12 mouse cellular contexts compared by ENCODE assay signal in genomic region chr3:86873092-86873600, GRCm38 (mm10). TPM values are rescaled to one million over a fixed set of nuclear protein-coding genes. Genes with fewer than 3 reads are reported as not detected.
A peak's percentile ranks its signal among the peaks of the same experiment; 100 is the strongest.
DNase-seq lines count a peak whose midpoint lies in the region; ATAC-seq and TF ChIP-seq lines count a peak whose summit lies in the region.
"Had no signal": no experiment of that assay in that cellular context is flagged by ENCODE, and none has a peak within 500 bp of the region (broad histone marks: within the 10 kb centered on the region; RNA-seq: fewer than 3 reads in every experiment).

No protein-coding gene starts in this region.

- intact Hi-C loops in heart, postnatal 25 days (cut with DNase I) = no loop called here

- no peak overlapping the region for H3K4me3 ChIP-seq in cerebellum, adult 2 months (replicated peaks; ENCODE audit: insufficient read depth, low read depth, low read length)
- no peak overlapping the region for H3K4me3 ChIP-seq in hindbrain, embryonic 16.5 days (ENCODE audit: low read length)
- no peak overlapping the region for H3K4me3 ChIP-seq in liver, embryonic 11.5 days (ENCODE audit: low read depth, low read length)

- peak in 1 of 2 experiments; percentile 32 for DNase-seq in cerebellum, adult 2 months
- no peak for DNase-seq in cerebellum, adult 8-10 months
- peak; percentile 35 for DNase-seq in right cerebral cortex, adult 18-20 months
- no peak for DNase-seq in right cerebral cortex, postnatal 4 days
- DNase-seq in yolk sac, embryonic 10.5 days (ENCODE audit: low spot score) = no peak
- no peak for DNase-seq in heart, postnatal 25 days (ENCODE audit: low spot score)
- DNase-seq in liver, embryonic 11.5 days (ENCODE audit: low spot score) = no peak
- DNase-seq: heart, postnatal 10 days; kidney, postnatal 14 days; liver; retina, postnatal 1 day had no signal

- 0 out of 2 replicates have a peak overlapping the region, but pooled peaks have one; percentile 34 for H3K27ac ChIP-seq in cerebellum, adult 2 months (ENCODE audit: insufficient read depth, low read length)
- peak overlapping the region; percentile 16; the same call in 1 of the 2 replicates for H3K27ac ChIP-seq in hindbrain, embryonic 16.5 days (ENCODE audit: low read depth, low read length)
- no peak overlapping the region for H3K27ac ChIP-seq in liver, embryonic 11.5 days (ENCODE audit: low read depth, low read length)

- TF ChIP-seq CTCF in cerebellum, adult 2 months (IDR thresholded peaks at IDR 0.05; ENCODE audit: borderline replicate concordance, insufficient read depth, low read depth, low read length) = no peak

- peak; percentile 82 for ATAC-seq in hindbrain, embryonic 16.5 days
- ATAC-seq in liver, embryonic 11.5 days (replicated peaks; ENCODE audit: low FRiP score) = no peak

- no peak overlapping the region for H3K4me2 ChIP-seq in hindbrain, embryonic 16.5 days (ENCODE audit: low read length)
- H3K4me2 ChIP-seq in liver, embryonic 11.5 days = no peak overlapping the region

- peaks cover 13% of the 10 kb centered on the region for H3K4me1 ChIP-seq in cerebellum, adult 2 months (ENCODE audit: control insufficient read depth, insufficient read depth, low read length)
- peaks cover 8% of the 10 kb centered on the region for H3K4me1 ChIP-seq in hindbrain, embryonic 16.5 days (ENCODE audit: control insufficient read depth, insufficient read depth, low read depth, low read length)
- no peaks in the 10 kb centered on the region for H3K4me1 ChIP-seq in liver, embryonic 11.5 days (replicated peaks; ENCODE audit: control insufficient read depth, insufficient read depth, low read length)

- H3K36me3 ChIP-seq in hindbrain, embryonic 16.5 days (ENCODE audit: control insufficient read depth, insufficient read depth, low read length) = no peaks in the 10 kb centered on the region
- H3K36me3 ChIP-seq in liver, embryonic 11.5 days (ENCODE audit: control insufficient read depth, insufficient read depth, low read length) = no peaks in the 10 kb centered on the region

- no peak for TF ChIP-seq POLR2A in cerebellum, adult 2 months (IDR thresholded peaks at IDR 0.05; ENCODE audit: borderline replicate concordance, insufficient read depth, low read length)

- 50% methylated on average over 6 of the region's 6 CpGs for WGBS in cerebellum, adult 2 months
- WGBS in hindbrain, embryonic 16.5 days = 23% methylated on average over 6 of the region's 6 CpGs
- 76% methylated on average over 6 of the region's 6 CpGs for WGBS in liver, embryonic 11.5 days

- no peak overlapping the region for H3K9ac ChIP-seq in hindbrain, embryonic 16.5 days (ENCODE audit: low read depth, low read length)
- H3K9ac ChIP-seq in liver, embryonic 11.5 days (ENCODE audit: low read depth, low read length) = no peak overlapping the region

- H3K27me3 ChIP-seq in cerebellum, adult 2 months (ENCODE audit: control insufficient read depth, insufficient read depth, low read length) = no peaks in the 10 kb centered on the region
- no peaks in the 10 kb centered on the region for H3K27me3 ChIP-seq in hindbrain, embryonic 16.5 days (replicated peaks; ENCODE audit: control insufficient read depth, insufficient read depth, low read length)
- no peaks in the 10 kb centered on the region for H3K27me3 ChIP-seq in liver, embryonic 11.5 days (replicated peaks; ENCODE audit: control insufficient read depth, insufficient read depth, low read length)

- H3K9me3 ChIP-seq in hindbrain, embryonic 16.5 days (ENCODE audit: control insufficient read depth, low read length) = no peaks in the 10 kb centered on the region
- no peaks in the 10 kb centered on the region for H3K9me3 ChIP-seq in liver, embryonic 11.5 days (ENCODE audit: control insufficient read depth, low read length)

RNA-seq across cellular contexts. Expression of gene Dclk2, which starts 47.5 kb away (rescaled TPM):
- polyA plus RNA-seq in cerebellum, adult 2 months (2012; rRNA removed) = 59.1 and 59.5 TPM in 2 replicates
- polyA plus RNA-seq in hindbrain, embryonic 16.5 days (2015; fragmentation: Nextera tagmentation; extraction: Ambion mirVana) = 74.9 and 84.2 TPM in 2 replicates
- total RNA-seq in heart, postnatal 25 days (2021) = 1 to 10 TPM in 1 of 2 experiments, under 1 TPM in 1; 0.75 to 1.5 TPM
- polyA plus RNA-seq in liver, embryonic 11.5 days (2014; fragmentation: Nextera tagmentation; extraction: Ambion mirVana) = 6.6 and 9.3 TPM in 2 replicates
